Mouse (Mus musculus) B cell, adult 2 months (primary cell): ENCODE measurements around the gene Aldh3b3.

Experiments
- DNase-seq, 2 experiments: peaks; one replicate each; pipeline ENCODE4 v3.0.0; 2022

The Aldh3b3 gene

DNA sequence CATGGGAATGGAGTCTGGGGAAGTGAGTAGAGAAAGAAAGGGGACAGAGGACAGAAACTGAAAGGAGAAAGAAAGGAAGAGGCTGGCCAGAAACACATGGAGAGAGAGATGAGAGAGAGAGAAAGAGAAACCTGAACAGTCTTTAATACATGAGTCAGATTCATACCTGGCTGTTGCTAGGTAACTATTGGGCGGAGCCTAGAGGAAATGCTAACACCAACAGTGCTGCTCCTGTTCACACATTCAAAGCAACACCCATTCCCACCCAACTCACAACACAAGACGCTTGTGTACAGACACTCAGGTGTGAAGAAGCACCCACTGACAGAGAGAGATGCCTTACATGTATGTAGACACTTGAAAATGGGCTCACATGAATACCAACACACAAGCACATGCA, 17.4 kb downstream of the Aldh3b3 start:
- DNase-seq, result no peak

DNA sequence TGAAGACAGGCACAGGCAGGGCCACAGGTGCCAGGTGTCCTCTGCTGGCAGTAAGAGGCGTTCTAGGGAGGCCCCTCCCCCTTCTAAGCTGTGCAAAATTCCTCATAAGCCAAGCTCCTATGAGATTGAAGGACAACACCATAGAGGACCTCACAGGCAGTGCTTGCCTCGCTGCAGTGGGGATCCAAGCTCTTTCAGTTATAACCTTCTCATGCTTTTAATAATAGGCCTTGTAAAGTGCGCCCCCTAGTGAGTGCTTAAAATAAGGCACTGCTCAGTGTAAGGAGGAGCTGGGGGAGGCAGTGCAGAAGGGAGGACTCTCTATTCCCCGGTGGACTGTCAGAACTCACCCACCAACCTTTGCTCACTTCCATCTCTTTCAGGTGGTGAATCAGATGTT, 21.9 kb downstream of the Aldh3b3 start:
- DNase-seq, result peak; percentile 87 to 89

DNA sequence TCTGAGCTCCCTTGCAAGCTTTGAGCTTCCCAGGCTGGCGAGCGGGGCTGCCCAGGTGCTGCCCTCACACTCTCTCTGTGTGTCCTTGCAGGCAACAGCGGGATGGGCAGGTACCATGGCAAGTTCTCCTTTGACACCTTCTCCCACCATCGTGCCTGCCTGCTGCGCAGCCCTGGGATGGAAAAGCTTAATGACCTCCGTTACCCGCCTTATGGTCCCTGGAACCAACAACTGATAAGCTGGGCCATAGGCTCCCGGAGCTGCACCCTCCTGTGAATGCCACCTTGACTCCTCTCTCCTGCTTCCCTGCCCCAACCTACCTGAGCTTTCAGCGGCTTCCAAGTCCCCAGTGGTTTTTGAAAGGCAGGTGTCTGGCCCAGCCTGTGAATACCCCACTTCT, 22.5 kb downstream of the Aldh3b3 start:
- DNase-seq, result no peak

DNA sequence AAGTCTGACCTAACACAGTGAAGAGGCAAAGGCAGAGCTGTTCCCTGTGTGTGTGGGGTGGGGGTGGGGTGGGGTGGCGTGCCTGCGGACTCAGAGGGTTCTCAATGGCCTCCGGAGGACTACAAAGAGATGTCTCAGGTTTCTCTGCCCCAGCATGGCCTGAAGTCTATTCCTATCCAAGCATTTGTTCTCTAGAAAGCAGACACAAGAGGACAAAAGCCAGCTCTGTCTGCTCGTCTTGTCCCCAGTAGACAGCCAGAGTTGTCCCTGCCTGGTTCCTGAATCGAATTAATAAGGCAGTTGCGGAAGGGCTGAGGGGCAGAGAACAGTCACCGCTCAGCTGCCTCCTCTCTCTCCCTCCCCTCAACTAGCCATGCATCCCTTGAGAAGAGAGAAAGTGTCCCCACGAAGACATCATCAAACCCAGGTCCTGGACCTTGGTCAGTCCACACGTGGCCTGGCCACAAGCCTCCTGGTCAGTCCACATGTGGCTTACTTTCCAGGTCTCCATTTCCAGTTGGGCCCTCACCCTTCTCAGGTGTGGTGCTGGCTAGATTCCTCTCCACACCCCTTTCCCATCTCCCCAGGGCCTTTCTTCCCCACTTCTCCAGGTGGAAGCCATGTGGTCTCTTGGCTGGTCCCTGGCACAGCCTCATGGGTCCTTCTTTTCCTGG, 25.2 kb downstream of the Aldh3b3 start:
- no peak for DNase-seq

DNA sequence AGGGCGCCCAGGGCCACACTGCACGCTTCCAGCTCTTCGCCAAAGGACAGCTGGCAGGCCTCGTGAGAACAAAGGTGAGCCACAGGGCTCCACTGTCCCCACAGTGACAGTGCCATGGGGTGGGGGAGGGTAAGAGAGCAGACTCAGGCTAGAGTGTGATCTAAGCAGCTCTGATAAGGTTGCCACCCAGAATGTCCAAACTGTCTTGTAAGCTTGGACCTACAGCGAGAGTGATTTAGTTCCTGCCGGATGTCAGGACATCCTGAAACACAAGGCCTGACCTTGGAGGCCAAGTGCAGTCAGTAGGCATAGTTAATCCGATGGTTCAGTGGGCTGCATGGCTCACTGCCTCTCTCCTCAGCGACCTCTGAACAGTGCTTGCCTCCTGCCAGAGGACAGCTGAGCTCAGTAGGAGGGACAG, 26.8 kb downstream of the Aldh3b3 start:
- no peak for DNase-seq

DNA sequence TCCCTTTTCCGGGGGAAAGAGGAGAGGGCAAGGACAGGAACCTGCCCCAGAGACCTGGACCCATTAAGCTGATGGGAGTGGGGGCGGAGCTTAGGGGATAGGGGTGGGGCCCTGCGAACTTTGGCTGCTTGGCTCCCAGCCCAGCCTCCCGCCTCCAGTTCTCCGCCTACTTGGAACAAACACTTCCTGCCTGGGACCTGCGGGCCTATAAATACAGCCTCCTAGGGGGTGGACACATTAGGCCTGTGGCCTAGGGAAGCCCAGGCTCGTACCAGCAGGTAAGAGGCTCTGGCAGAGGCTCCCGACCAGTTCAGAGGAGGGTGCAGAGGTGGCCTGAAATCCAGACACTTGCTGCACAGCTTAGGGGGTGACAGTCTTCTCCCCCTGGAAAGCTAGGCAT, 27.9 kb downstream of the Aldh3b3 start, which contains the start of gene Acy3:
Gene Acy3, plus strand, starts transcription at position 237 of the 400 bp plus-strand sequence.
- DNase-seq, result no peak

DNA sequence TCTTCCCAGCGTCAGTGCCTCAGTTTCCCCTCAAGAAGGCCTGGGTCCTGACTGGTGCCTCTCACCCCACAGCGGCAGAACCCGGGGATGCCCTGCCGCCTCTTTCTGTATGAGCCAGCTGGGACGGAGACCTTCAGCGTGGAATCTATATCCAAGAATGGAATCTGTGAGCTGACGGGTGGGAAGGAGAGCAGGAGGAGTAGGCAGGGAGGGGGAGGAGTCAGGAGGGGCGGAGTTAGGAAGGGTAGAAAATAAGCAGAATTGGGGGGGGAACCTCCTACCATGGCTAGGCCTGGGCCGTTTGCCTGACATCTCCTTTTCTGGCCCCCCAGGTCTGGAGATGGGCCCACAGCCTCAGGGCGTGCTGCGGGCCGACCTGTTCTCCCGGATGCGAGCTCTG, 29.6 kb downstream of the Aldh3b3 start:
- no peak for DNase-seq

DNA sequence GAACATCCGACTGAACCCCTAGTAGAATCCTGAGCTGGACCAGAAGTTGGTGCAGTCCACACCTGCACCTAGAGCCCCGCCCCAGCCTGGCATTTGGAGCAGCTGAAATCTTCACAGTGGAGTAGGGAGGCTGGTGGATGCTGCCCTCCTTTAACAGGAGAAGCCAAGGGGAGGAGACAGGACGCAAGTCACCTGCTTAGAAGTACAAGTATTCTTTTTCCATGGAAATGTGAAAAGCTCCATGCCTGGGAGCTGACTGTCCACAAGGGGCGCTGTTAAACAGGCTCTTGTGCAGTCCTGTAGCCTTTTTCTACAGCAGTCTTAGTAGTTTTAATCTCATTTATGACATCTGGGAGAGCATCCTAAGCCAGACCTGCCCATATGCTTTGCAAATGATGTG, 30.3 kb downstream of the Aldh3b3 start:
- DNase-seq, result no peak

DNA sequence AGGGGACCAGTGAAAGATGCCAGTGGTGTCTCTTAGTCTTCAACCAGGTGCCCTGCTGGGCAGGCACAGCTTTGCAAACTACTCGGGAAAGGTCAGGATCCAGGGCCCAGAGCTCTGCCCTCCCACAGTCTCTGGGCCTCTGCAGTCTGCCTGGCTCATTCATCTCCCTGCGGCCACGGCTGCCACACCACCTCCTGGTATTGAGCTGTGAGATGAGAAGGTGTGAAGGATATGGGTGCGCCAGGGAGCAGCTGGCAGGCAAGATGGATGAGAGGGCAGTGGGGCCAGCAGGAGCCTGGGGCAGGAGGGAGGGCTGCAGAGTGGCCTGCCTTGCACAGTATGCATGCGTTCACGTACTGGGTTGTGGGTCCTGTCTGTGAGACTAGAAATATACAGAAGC, 32.4 kb downstream of the Aldh3b3 start:
- DNase-seq, result no peak

DNA sequence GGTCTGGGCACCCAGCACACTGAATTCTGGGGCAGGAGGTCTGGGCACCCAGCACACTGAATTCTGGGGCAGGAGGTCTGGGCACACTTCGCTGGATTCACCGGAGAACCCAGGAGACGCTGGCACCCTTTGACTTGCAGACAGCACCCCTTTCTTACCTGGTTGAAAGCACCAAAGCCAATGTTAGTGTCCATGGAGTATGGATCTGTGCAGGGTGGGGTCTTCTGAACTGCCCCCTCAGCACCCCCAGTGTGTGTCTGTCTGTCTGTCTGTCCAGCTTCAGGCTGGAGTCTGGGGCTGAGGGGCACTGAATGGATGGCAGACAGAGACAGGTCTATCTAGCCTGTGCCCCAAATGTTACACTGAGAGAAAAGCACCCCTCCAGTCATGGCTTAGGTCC, 33.1 kb downstream of the Aldh3b3 start:
- no peak for DNase-seq

DNA sequence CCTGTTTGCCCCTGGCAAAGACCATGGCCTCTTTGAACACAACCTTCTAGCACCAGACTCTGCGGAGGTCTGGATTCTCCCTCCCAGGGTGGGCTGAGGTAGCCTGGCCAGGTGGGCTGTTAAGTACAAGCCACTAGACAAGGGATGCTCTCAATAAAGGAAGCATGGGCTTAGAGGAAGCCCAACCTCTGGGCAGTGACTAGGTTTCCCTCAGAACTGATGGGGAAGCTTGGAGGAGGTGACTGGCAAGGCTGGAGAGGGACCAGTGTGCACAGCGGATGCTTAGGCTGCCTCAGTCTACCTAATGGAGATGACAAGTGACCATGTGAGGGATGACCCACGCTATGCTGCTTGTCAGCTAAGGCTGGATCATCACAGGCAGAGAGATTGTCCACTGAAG, 33.5 kb downstream of the Aldh3b3 start:
- no peak for DNase-seq

DNA sequence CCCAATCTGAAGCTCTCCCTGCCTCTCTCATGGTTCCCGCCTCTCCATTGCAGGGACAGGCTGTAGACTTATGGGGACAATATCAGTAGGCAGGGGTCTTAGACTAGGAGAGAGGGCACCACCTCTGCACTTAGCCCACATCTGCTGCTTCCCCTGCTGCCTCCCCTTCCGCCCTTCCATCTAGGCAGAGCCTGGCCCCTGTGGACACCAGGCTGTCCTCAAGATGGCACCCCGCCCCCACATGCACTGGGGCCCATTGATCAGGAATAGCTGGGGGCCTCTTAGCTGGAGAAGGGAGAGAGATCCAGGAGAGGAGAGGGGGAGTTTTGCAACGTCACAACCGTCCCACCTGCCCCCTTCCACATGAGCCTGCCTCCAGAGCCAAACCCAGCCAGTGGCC, 34.0 kb downstream of the Aldh3b3 start, which contains the start of gene Tbx10:
Gene Tbx10, plus strand, starts transcription at position 337 of the 400 bp plus-strand sequence.
- no peak for DNase-seq

DNA sequence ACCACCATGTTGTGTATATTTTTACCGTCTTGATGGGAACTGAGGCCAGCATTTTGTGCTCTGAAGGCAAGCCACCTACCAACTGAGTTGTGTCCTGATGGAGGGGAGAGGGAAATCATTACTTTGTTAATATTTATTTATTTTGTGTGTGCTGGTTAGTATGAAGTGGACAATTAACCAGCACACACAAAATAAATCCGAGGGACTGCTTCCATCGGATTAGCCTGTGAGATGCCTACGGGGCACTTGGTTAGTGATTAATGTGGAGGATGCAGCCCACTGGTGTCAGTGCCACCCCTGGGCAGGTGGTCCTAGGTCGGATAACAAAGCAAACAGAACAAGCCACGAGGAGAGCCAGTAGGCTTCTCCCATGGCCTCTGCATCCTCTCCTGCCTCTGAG, 36.5 kb downstream of the Aldh3b3 start:
- no peak for DNase-seq

DNA sequence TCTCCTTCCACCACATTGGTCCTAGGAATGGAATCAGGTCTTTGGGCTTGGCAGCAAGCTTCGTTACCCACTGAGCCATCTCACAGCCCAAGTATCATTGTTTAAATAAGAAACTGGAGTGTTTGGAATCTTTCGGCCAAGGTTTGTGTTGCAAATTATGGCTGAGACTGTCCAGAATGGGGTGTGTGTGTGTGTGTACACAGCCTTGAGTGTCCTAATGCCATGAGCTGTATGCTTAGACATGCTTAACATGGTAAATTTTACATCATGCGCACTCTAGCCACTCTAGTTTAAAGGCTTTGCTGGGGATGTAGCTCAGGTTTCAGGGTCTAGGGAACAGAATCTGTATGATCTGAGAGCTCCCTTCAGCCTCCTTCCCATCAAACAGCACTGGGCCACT, 37.1 kb downstream of the Aldh3b3 start:
- no peak for DNase-seq

DNA sequence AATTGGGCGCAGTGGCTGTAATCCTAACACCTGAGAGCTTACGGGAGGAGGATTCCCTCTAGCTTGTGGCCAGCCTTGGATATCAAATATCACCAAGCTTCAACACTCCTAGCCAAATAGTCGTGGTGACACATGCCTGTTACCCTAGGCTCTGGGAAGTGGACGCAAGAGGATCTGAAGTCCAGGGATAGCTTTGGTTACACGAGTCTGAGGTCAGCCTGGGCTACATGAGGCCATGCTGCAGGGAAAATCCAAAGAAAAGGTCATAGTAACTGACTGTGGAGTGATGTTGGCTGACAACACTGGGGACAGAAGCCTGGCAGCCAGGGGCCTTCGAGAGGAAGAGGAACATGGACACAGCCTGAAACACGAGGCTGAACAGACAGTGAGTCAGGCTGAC, 37.7 kb downstream of the Aldh3b3 start:
- DNase-seq, result no peak

DNA sequence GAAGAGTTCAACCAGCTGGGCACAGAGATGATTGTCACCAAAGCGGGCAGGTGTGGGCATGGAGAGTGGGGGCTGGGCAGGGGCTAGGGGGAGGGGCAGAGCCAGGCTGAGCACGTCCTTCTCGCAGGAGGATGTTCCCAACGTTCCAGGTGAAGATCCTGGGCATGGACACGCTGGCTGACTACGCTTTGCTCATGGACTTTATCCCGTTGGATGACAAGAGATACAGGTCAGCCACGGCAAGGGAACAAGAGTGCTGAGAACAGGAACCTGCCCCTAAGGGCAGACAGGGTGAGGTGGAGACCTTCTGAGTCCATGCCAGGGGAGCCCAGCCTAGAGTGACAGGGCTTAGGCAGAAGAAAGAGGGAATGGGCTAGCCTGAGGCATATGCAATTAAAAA, 38.3 kb downstream of the Aldh3b3 start:
- no peak for DNase-seq

DNA sequence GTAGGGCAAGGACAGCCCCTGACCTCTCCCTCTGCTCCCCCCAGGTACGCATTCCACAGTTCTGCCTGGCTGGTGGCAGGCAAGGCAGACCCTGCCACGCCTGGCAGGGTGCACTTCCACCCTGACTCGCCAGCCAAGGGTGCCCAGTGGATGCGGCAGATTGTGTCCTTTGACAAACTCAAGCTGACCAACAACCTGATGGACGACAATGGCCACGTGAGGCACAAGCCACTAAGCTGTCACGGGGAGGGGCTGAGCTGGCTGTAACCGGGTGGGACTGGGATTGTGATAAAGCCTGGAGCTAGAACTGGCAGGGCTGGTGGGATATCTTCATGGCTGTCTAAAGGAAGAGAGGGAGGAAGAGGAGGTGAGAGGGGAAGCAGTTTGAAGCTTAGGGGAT, 38.8 kb downstream of the Aldh3b3 start:
- DNase-seq, result no peak

DNA sequence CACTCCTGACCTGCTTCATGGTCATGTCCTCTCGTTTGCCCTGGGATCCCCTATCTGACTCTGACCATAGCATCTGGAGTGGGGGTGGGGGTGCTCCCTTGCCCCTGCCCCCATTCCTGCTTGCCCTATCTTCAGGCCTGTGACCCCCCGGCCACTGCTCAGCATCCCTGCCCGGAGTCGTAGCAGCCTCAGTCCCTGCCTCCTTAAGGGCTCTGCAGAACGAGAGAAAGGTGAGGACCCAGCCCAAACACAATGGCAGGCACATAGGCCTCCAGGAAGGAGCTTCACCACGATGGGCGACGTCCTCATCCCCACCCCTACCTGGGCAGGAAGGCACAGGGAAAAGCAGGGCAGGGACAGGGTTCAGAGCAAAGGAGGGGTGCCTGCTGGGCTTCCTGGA, 39.9 kb downstream of the Aldh3b3 start:
- DNase-seq, result no peak

DNA sequence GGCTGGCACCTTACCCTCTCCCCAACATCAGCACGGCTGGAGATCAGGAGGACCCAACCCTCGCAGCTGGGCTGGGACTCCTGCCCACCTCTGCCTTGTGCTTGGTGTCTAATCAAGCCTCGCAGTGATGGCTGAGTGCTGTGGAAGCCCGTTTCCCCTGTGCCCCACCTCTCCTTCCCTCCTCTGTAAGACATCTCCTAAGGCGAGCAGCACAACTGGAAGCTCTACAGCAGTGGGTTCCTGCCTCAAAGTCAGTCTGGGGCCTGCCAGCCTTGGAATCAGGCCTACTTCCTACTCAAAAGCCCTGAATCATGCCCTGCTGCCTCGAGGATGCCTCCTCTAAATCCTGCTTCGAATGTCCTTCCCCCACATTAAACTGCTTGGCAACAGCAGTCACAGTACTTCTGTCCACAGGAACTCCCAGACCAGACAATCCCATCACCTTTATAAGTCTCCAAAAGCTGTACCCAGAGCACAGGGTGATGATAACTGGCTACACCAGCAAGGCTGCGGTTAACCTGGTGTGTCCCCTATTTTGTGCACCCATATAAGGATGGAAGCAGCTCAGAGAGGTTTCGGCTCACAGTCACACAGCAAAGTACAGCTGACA, 40.8 kb downstream of the Aldh3b3 start:
- no peak for DNase-seq

DNA sequence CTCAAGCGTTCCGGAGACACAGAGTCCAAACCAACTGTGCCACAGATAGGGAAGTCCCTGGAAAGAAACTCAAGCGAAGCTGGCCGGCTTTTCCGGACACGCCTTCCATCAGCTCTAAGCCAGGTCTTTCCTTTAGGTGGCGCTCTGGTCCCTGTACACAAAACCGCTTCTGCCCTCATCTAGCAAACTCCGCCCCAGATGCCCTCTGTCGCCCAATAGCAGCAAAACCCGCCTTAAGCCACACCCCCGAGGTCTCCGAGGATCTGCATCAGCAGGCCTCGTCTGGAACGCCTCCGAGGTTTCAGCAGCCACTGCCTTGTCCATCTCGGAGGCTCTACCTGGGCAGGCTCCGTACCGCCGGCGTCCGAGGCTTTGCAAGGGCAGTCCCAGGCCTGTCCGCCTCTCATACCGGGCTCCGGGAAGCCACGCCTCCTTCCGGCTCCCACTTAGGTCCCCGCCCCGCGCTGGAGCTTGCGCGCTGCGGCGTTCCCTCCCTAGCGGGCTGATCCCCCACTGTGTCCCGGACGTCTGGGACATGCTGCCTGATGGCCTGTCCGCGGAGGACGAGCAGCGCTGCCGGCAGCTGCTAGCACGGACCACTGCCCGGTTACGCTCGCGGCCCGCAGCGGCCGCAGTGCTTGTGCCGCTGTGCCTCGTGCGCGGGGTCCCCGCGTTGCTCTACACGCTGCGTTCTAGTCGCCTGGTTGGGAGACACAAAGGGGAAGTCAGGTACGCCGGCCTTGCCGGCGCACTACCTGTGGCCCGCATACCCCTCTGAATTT, 41.9 kb downstream of the Aldh3b3 start, which contains the start of the genes Nudt8 and Gm49405:
Gene Nudt8, plus strand, starts transcription at position 462 of the 782 bp plus-strand sequence.
Gene Gm49405, plus strand, starts transcription at position 508 of the 782 bp plus-strand sequence.
- DNase-seq, result peak; percentile 95 to 96

DNA sequence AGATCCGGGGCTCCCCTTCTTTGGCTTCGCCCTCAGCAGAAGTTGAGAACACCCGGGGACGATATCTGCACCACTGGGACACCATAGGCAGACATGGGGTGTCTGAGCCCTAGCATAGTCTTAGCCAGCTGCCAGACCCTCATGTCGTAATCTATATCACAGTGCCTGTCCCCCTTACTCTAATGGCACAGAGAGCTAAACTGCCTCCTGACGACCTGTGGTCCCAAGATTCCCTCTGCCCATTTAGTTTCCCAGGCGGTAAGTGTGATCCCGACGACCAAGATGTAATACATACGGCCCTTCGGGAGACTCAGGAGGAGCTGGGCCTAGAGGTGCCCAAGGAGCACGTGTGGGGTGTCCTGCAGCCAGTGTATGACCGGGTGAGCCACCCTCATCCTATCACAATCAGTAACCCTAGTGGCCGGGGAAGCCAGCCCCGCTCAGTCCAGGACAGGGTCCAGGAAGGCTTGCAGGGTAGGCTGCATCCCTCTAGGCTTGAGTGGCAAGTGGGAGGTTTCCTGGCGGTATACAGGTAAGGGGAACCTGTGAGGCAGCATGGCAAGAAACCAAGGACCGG, 42.6 kb downstream of the Aldh3b3 start:
- no peak for DNase-seq

DNA sequence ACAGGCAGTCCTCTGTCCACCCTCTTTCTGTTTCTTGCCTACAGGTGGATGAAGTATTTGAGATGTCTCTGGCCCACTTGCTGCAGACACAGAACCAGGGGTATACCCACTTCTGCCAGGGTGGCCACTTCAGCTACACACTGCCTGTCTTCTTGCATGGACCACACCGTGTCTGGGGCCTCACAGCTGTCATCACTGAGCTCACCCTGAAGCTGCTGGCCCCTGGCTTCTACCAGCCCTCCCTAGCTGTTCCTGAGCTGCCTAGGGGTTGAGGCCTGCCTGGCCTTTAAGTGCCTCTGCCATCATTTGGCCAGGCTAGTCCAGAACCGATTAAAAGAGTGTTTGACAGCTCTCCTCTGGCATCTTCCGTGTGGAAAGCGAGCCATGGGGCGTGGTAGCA, 43.3 kb downstream of the Aldh3b3 start:
- no peak for DNase-seq

DNA sequence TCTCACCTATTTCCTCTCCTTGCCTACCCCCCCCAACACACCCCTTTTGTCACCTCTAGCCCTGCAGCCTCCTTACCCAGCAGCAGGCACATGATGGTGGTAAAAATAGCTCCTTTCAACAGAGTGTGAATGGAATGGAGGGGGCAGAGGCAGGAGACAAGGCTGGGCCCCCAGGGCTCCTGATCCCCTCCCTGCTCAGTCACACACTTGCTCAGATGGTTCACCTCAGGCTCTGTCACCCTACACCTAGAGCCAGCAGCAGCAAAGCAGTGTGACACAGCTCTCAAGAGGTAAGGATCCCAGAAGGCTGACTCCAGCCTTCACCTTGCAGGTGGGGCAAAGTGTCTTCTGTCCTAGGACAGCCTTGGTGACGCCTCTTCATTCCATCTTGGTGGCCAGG, 44.7 kb downstream of the Aldh3b3 start, which contains the start of gene Doc2g:
Gene Doc2g, plus strand, starts transcription at position 202 of the 400 bp plus-strand sequence.
- no peak for DNase-seq
